Mouse (Mus musculus) G1E (cell line): ENCODE data around the gene Qk. TPM values are rescaled to one million over a fixed set of nuclear protein-coding genes. Genes with fewer than 3 reads are reported as not detected.

ENCODE experiments used
- ATAC-seq: 2 replicates; pipeline ENCODE4 v1.8.0; 2016; ENCODE audit warnings: mild to moderate bottlenecking; ENCODE audit not compliant: insufficient number of reproducible peaks, poor library complexity, low FRiP score, severe bottlenecking; ENCODE audit errors: extremely low read depth
- DNase-seq: peaks from one replicate; pipeline ENCODE4 v3.0.0; 2012; ENCODE audit warnings: low spot score
- H3K27me3 ChIP-seq: 2 replicates; pipeline ENCODE4 v1.6.1; 2012; ENCODE audit warnings: mild to moderate bottlenecking, low read length, inconsistent platforms; ENCODE audit not compliant: insufficient read depth
- H3K36me3 ChIP-seq: replicated peaks from 2 replicates; pipeline ENCODE3; 2012; ENCODE audit warnings: mild to moderate bottlenecking, inconsistent platforms
- H3K4me1 ChIP-seq: 2 replicates; pipeline ENCODE4 v1.6.1; 2012; ENCODE audit warnings: low read depth, low read length, inconsistent platforms, mixed read lengths; ENCODE audit not compliant: insufficient read depth
- H3K4me3 ChIP-seq: 2 replicates; pipeline ENCODE4 v1.5.1; 2012; ENCODE audit warnings: low read depth, mild to moderate bottlenecking, inconsistent platforms, low read length, moderate library complexity, mixed read lengths
- H3K9me3 ChIP-seq: replicated peaks from 2 replicates; pipeline ENCODE4 v1.6.1; 2012; ENCODE audit warnings: inconsistent platforms
- CTCF ChIP-seq: IDR thresholded peaks from 2 replicates; pipeline ENCODE4 v1.5.1; 2012; ENCODE audit warnings: low read depth, low read length, inconsistent platforms, mixed read lengths
- GATA1 ChIP-seq: IDR thresholded peaks from 2 replicates; pipeline ENCODE4 v1.6.1; 2012; ENCODE audit warnings: borderline replicate concordance, low read length, inconsistent platforms, mixed read lengths
- GATA2 ChIP-seq: IDR thresholded peaks from 2 replicates; pipeline ENCODE4 v1.6.1; 2012; ENCODE audit warnings: low read depth, low read length, inconsistent platforms, borderline replicate concordance
- POLR2AphosphoS5 ChIP-seq: IDR thresholded peaks from 2 replicates; pipeline ENCODE4 v1.6.1; 2012; ENCODE audit warnings: low read depth, low read length, inconsistent platforms; ENCODE audit not compliant: insufficient replicate concordance
- TAL1 ChIP-seq: conservative IDR thresholded peaks from 2 replicates; pipeline ENCODE4 v1.6.1; 2012; ENCODE audit warnings: low read depth, low read length, inconsistent platforms, mixed read lengths
- polyA plus RNA-seq: library from polyadenylated mRNA; stranded (reverse); fragments of >175 nt; gene quantifications from 2 replicates; pipeline ENCODE4 v1.2.3, GENCODE M21; 2012
- total RNA-seq, 2 experiments: library from RNA; stranded (forward) in 1 of 2; stranded (reverse) in 1 of 2; fragments of 200-1000 nt in 1 of 2; fragments of >200 nt in 1 of 2; fragmentation: Nextera tagmentation in 1 of 2; gene quantifications; 2 replicates each; pipeline ENCODE4 v1.2.3; 2014 to 2017

Qk gene
- total and polyA plus RNA-seq, 3 experiments = 9.5 to 419 (median 65.7) TPM

DNA sequence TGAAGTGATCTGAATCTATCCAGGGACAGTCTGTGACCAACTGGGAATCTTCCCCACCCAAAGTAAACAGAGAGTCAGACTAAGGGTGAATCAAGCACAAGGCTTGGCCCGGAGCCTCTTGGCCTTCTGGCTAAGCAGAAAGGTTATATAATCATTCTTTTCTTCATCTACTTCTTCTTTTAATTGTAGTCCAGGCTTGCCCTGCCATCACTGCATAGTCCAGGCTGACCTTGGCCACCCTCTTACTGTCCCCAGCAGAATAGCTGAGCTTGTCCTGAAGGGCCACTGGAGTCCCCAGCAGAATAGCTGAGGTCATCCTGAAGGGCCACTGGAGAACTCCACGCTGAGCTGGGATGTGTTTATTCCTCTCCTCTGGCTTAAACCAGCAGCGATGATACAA, 158.4 kb downstream of the Qk start:
- no peaks in the 10 kb centered on the region for H3K9me3 ChIP-seq
- DNase-seq (no peak), ATAC-seq (no peak)
- H3K36me3 ChIP-seq = no peaks in the 10 kb centered on the region
- H3K27me3 ChIP-seq = peaks cover 10% of the 10 kb centered on the region
- no peaks in the 10 kb centered on the region for H3K4me1 ChIP-seq
- no peak overlapping the region for H3K4me3 ChIP-seq
- TF ChIP-seq POLR2AphosphoS5 = no peak
- TF ChIP-seq GATA2 = no peak
- no peak for TF ChIP-seq TAL1
- TF ChIP-seq CTCF = no peak
- TF ChIP-seq GATA1 = no peak

- H3K4me1 ChIP-seq = no peaks in the 10 kb centered on the region
- H3K4me3 ChIP-seq = no peak overlapping the region
- H3K27me3 ChIP-seq = peaks cover 8% of the 10 kb centered on the region
- no peaks in the 10 kb centered on the region for H3K36me3 ChIP-seq
- DNase-seq (no peak), ATAC-seq (no peak)
- no peak for TF ChIP-seq GATA2
- no peak for TF ChIP-seq CTCF
- no peak for TF ChIP-seq POLR2AphosphoS5
- no peak for TF ChIP-seq TAL1
- TF ChIP-seq GATA1 = no peak
- H3K9me3 ChIP-seq = no peaks in the 10 kb centered on the region
Observed at GRCm38 (mm10) chr17:10160415-10160814, 159.2 kb downstream of the Qk start.

GRCm38 (mm10) chr17:10152808-10153413, 166.7 kb downstream of the Qk start:
- Histone ChIP-seq H3K4me1 (no peaks in the 10 kb centered on the region), H3K4me3 (no peak overlapping the region), H3K27me3 (peaks cover 3% of the 10 kb centered on the region; the same call in 1 of the 2 replicates), H3K36me3 (no peaks in the 10 kb centered on the region), H3K9me3 (no peaks in the 10 kb centered on the region)
- no peak for DNase-seq
- TF ChIP-seq POLR2AphosphoS5 = no peak
- TF ChIP-seq TAL1 = no peak
- no peak for TF ChIP-seq CTCF
- TF ChIP-seq GATA1 = no peak
- ATAC-seq = no peak
